Comparison of ENCODE assay signal across 10 mouse cellular contexts in genomic region chr11:119300986-119301385, GRCm38 (mm10). TPM values are rescaled to one million over a fixed set of nuclear protein-coding genes. Genes with fewer than 3 reads are reported as not detected.
DNase-seq lines count a peak whose midpoint lies in the region; ATAC-seq and TF ChIP-seq lines count a peak whose summit lies in the region.
"Had no signal": no experiment of that assay in that cellular context is flagged by ENCODE, and none has a peak within 500 bp of the region (broad histone marks: within the 10 kb centered on the region; RNA-seq: fewer than 3 reads in every experiment).

No protein-coding gene starts in this region.

- no peak for TF ChIP-seq POLR2A in heart, adult 2 months (IDR thresholded peaks at IDR 0.05; ENCODE audit: insufficient read depth, low read depth, low read length)

- intact Hi-C loops in heart, adult 2 months (cut with DNase I): no loop called here
- intact Hi-C loops in gastrocnemius, postnatal 36 days (cut with DNase I): loop anchor here (5.0 kb wide), 1 partner anchor 61 kb away; no protein-coding TSS in a partner anchor

- H3K79me2 ChIP-seq in heart, adult 2 months (replicated peaks; ENCODE audit: control insufficient read depth, insufficient read depth, low read length): peaks cover 5% of the 10 kb centered on the region; the same call in 1 of the 2 replicates

- no peak overlapping the region for H3K27ac ChIP-seq in heart, embryonic 14.5 days (replicated peaks in 1 of 2; ENCODE audit: control insufficient read depth in 1 of 2, insufficient read depth in 1 of 2, low read depth in 2 of 2, low read length in 2 of 2)
- no peak overlapping the region for H3K27ac ChIP-seq in heart, adult 2 months
- H3K27ac ChIP-seq in hindbrain, embryonic 13.5 days: no peak overlapping the region
- H3K27ac ChIP-seq in midbrain, embryonic 11.5 days (ENCODE audit: low read depth, low read length): no peak overlapping the region
- H3K27ac ChIP-seq: macrophage had no signal

- 24% methylated on average over 2 of the region's 2 CpGs for WGBS in heart, embryonic 14.5 days
- 20% methylated on average over 2 of the region's 2 CpGs for WGBS in heart, adult 2 months
- WGBS in hindbrain, embryonic 13.5 days: 33% methylated on average over 2 of the region's 2 CpGs
- WGBS in midbrain, embryonic 11.5 days: 33% methylated on average over 2 of the region's 2 CpGs

- H3K4me3 ChIP-seq in heart, embryonic 14.5 days (ENCODE audit: control insufficient read depth in 1 of 2, insufficient read depth in 1 of 2, low read depth in 1 of 2, low read length in 2 of 2): no peak overlapping the region
- no peak overlapping the region for H3K4me3 ChIP-seq in heart, adult 2 months
- peak overlapping the region; percentile 98; the same call in 1 of the 2 replicates for H3K4me3 ChIP-seq in hindbrain, embryonic 13.5 days
- H3K4me3 ChIP-seq in midbrain, embryonic 11.5 days (ENCODE audit: low read depth, low read length): peak overlapping the region; percentile 93; the same call in 1 of the 2 replicates

- DNase-seq in heart, adult 2 months: no peak
- DNase-seq in NIH3T3 (ENCODE audit: low read depth): peak; percentile 72
- DNase-seq in midbrain, embryonic 11.5 days (ENCODE audit: low spot score, missing footprints): no peak
- DNase-seq in testis, postnatal 14 days (ENCODE audit: low spot score): no peak
- DNase-seq in gastrocnemius, adult 18-20 months (ENCODE audit: low spot score): no peak
- DNase-seq in gastrocnemius, postnatal 36 days: no peak

- H3K4me1 ChIP-seq in heart, embryonic 14.5 days (ENCODE audit: control insufficient read depth in 2 of 2, insufficient read depth in 2 of 2, low read length in 2 of 2): peaks cover 8 to 15% of the 10 kb centered on the region in 2 experiments
- peaks cover 4% of the 10 kb centered on the region for H3K4me1 ChIP-seq in heart, adult 2 months (ENCODE audit: control insufficient read depth, insufficient read depth, low read length)
- H3K4me1 ChIP-seq in hindbrain, embryonic 13.5 days (replicated peaks): peaks cover 27% of the 10 kb centered on the region
- H3K4me1 ChIP-seq in midbrain, embryonic 11.5 days (ENCODE audit: control insufficient read depth, insufficient read depth, low read length): peaks cover 16% of the 10 kb centered on the region

- no peaks in the 10 kb centered on the region for H3K27me3 ChIP-seq in heart, embryonic 14.5 days (ENCODE audit: control insufficient read depth, insufficient read depth, low read length)
- no peaks in the 10 kb centered on the region for H3K27me3 ChIP-seq in heart, adult 2 months (ENCODE audit: control insufficient read depth, insufficient read depth, low read length)
- H3K27me3 ChIP-seq in hindbrain, embryonic 13.5 days: peaks cover 12% of the 10 kb centered on the region
- H3K27me3 ChIP-seq in midbrain, embryonic 11.5 days (ENCODE audit: control insufficient read depth, insufficient read depth, low read length): no peaks in the 10 kb centered on the region

- H3K9me3 ChIP-seq in heart, embryonic 14.5 days (ENCODE audit: control insufficient read depth, low read length): no peaks in the 10 kb centered on the region
- H3K9me3 ChIP-seq in hindbrain, embryonic 13.5 days: no peaks in the 10 kb centered on the region
- no peaks in the 10 kb centered on the region for H3K9me3 ChIP-seq in midbrain, embryonic 11.5 days (ENCODE audit: control insufficient read depth, low read length)

- peaks cover 24% of the 10 kb centered on the region for H3K36me3 ChIP-seq in heart, embryonic 14.5 days (ENCODE audit: control insufficient read depth, insufficient read depth, low read length)
- H3K36me3 ChIP-seq in heart, adult 2 months (ENCODE audit: control insufficient read depth, insufficient read depth, low read length): no peaks in the 10 kb centered on the region
- peaks cover 22% of the 10 kb centered on the region for H3K36me3 ChIP-seq in hindbrain, embryonic 13.5 days
- H3K36me3 ChIP-seq in midbrain, embryonic 11.5 days (ENCODE audit: control insufficient read depth, insufficient read depth, low read length): peaks cover 8% of the 10 kb centered on the region

- no peak for ATAC-seq in heart, embryonic 14.5 days (ENCODE audit: insufficient number of reproducible peaks, insufficient read depth, low FRiP score, low read depth)
- ATAC-seq in hindbrain, embryonic 13.5 days (ENCODE audit: low FRiP score): no peak
- no peak for ATAC-seq in midbrain, embryonic 11.5 days (ENCODE audit: low FRiP score)

- H3K4me2 ChIP-seq in heart, embryonic 14.5 days (ENCODE audit: low read length): peak overlapping the region; percentile 84
- H3K4me2 ChIP-seq in hindbrain, embryonic 13.5 days: peak overlapping the region; percentile 88
- H3K4me2 ChIP-seq in midbrain, embryonic 11.5 days: peak overlapping the region; percentile 56

- H3K9ac ChIP-seq in heart, embryonic 14.5 days (ENCODE audit: low read length): no peak overlapping the region
- H3K9ac ChIP-seq in heart, adult 2 months (ENCODE audit: low read depth, low read length): no peak overlapping the region
- H3K9ac ChIP-seq in hindbrain, embryonic 13.5 days: no peak overlapping the region
- H3K9ac ChIP-seq in midbrain, embryonic 11.5 days (ENCODE audit: low read length): peak overlapping the region; percentile 94; the same call in 1 of the 2 replicates

- no peak for TF ChIP-seq CTCF in heart, adult 2 months (IDR thresholded peaks at IDR 0.05)

- no peak for TF ChIP-seq EP300 in heart, adult 2 months (IDR thresholded peaks at IDR 0.05; ENCODE audit: insufficient read depth, low read depth, low read length)

RNA-seq across cellular contexts. Expression of gene Eif4a3, which starts 1.1 kb away (rescaled TPM):
- polyA plus RNA-seq in heart, embryonic 14.5 days (2014; fragmentation: Nextera tagmentation; extraction: Ambion mirVana): 263 and 280 TPM in 2 replicates
- total RNA-seq in heart, adult 2 months (2021): 10 to 100 TPM; 60.5 to 67.3 TPM
- polyA plus RNA-seq in heart, adult 2 months (2012; rRNA removed): 59.9 and 95.2 TPM in 2 replicates
- polyA plus RNA-seq in hindbrain, embryonic 13.5 days (2015; fragmentation: Nextera tagmentation; extraction: Ambion mirVana): 266 and 296 TPM in 2 replicates
- polyA plus RNA-seq in midbrain, embryonic 11.5 days (2014; fragmentation: Nextera tagmentation; extraction: Ambion mirVana): 389 and 409 TPM in 2 replicates
- total RNA-seq in gastrocnemius, adult 18-20 months (2021): 10 to 100 TPM; 32.2 to 43.5 TPM
- 10 to 100 TPM; 30.0 to 35.2 TPM for total RNA-seq in gastrocnemius, postnatal 36 days (2021)

RNA-seq across cellular contexts. Expression of gene Card14, which starts 6.6 kb away (rescaled TPM):
- 0.39 and 0.51 TPM in 2 replicates for polyA plus RNA-seq in heart, embryonic 14.5 days (2014; fragmentation: Nextera tagmentation; extraction: Ambion mirVana)
- under 1 TPM in 1 of 2 experiments, not detected in 1; 0.11 TPM for total RNA-seq in heart, adult 2 months (2021)
- 0.12 and 0.33 TPM in 2 replicates for polyA plus RNA-seq in heart, adult 2 months (2012; rRNA removed)
- 0.06 and 0.09 TPM in 2 replicates for polyA plus RNA-seq in hindbrain, embryonic 13.5 days (2015; fragmentation: Nextera tagmentation; extraction: Ambion mirVana)
- not detected in 2 replicates for polyA plus RNA-seq in midbrain, embryonic 11.5 days (2014; fragmentation: Nextera tagmentation; extraction: Ambion mirVana)
- under 1 TPM; 0.21 to 0.34 TPM for total RNA-seq in gastrocnemius, adult 18-20 months (2021)
- total RNA-seq in gastrocnemius, postnatal 36 days (2021): under 1 TPM; 0.31 to 0.62 TPM
- total RNA-seq: hematopoietic stem cell, adult 5-6 weeks had no signal

RNA-seq across cellular contexts. Expression of gene Gaa, which starts 33.3 kb away (rescaled TPM):
- polyA plus RNA-seq in heart, embryonic 14.5 days (2014; fragmentation: Nextera tagmentation; extraction: Ambion mirVana): 73.6 and 75.7 TPM in 2 replicates
- total RNA-seq in heart, adult 2 months (2021): 100 to 1,000 TPM in 1 of 2 experiments, 10 to 100 TPM in 1; 89.3 to 102 TPM
- 165 and 186 TPM in 2 replicates for polyA plus RNA-seq in heart, adult 2 months (2012; rRNA removed)
- polyA plus RNA-seq in hindbrain, embryonic 13.5 days (2015; fragmentation: Nextera tagmentation; extraction: Ambion mirVana): 59.6 and 62.3 TPM in 2 replicates
- polyA plus RNA-seq in midbrain, embryonic 11.5 days (2014; fragmentation: Nextera tagmentation; extraction: Ambion mirVana): 15.5 and 19.0 TPM in 2 replicates
- 100 to 1,000 TPM; 174 to 191 TPM for total RNA-seq in gastrocnemius, adult 18-20 months (2021)
- total RNA-seq in gastrocnemius, postnatal 36 days (2021): 100 to 1,000 TPM; 122 to 134 TPM

RNA-seq across cellular contexts. Expression of gene Sgsh, which starts 54.4 kb away (rescaled TPM):
- 6.9 and 7.4 TPM in 2 replicates for polyA plus RNA-seq in heart, embryonic 14.5 days (2014; fragmentation: Nextera tagmentation; extraction: Ambion mirVana)
- 1 to 10 TPM; 5.5 to 5.7 TPM for total RNA-seq in heart, adult 2 months (2021)
- polyA plus RNA-seq in heart, adult 2 months (2012; rRNA removed): 10.6 and 11.1 TPM in 2 replicates
- polyA plus RNA-seq in hindbrain, embryonic 13.5 days (2015; fragmentation: Nextera tagmentation; extraction: Ambion mirVana): 4.7 and 5.5 TPM in 2 replicates
- 4.2 and 5.2 TPM in 2 replicates for polyA plus RNA-seq in midbrain, embryonic 11.5 days (2014; fragmentation: Nextera tagmentation; extraction: Ambion mirVana)
- total RNA-seq in gastrocnemius, adult 18-20 months (2021): 1 to 10 TPM; 3.3 to 3.4 TPM
- total RNA-seq in gastrocnemius, postnatal 36 days (2021): 1 to 10 TPM; 2.9 to 3.6 TPM

RNA-seq across cellular contexts. Expression of gene Slc26a11, which starts 54.4 kb away (rescaled TPM):
- 10.5 and 11.0 TPM in 2 replicates for polyA plus RNA-seq in heart, embryonic 14.5 days (2014; fragmentation: Nextera tagmentation; extraction: Ambion mirVana)
- total RNA-seq in heart, adult 2 months (2021): 1 to 10 TPM; 2.0 to 2.2 TPM
- 7.8 and 9.9 TPM in 2 replicates for polyA plus RNA-seq in heart, adult 2 months (2012; rRNA removed)
- polyA plus RNA-seq in hindbrain, embryonic 13.5 days (2015; fragmentation: Nextera tagmentation; extraction: Ambion mirVana): 4.8 and 5.3 TPM in 2 replicates
- polyA plus RNA-seq in midbrain, embryonic 11.5 days (2014; fragmentation: Nextera tagmentation; extraction: Ambion mirVana): 4.1 and 5.1 TPM in 2 replicates
- 1 to 10 TPM; 2.4 to 2.8 TPM for total RNA-seq in gastrocnemius, adult 18-20 months (2021)
- 1 to 10 TPM; 3.0 to 3.2 TPM for total RNA-seq in gastrocnemius, postnatal 36 days (2021)

Comparison
In these comparisons a context has a peak if more than half of its experiments do, and no peak if none do; other contexts are left out.
1. H3K4me3 ChIP-seq: peak in hindbrain, embryonic 13.5 days (single experiment) and midbrain, embryonic 11.5 days (single experiment); none in heart, embryonic 14.5 days (0 of 2) and heart, adult 2 months (single experiment).
2. Peak in every context shown above with its lines, with median percentiles within 50 percentile points of each other: H3K4me2 ChIP-seq.